Mouse (Mus musculus) gastrocnemius, adult 18-20 months (tissue): ENCODE measurements around the gene Macrod2. TPM values are rescaled to one million over a fixed set of nuclear protein-coding genes. Genes with fewer than 3 reads are reported as not detected.

ENCODE experiments used
- DNase-seq: peaks from one replicate; pipeline ENCODE4 v3.0.0; 2021; ENCODE audit warnings: low spot score
- total RNA-seq, 2 experiments: library from RNA; stranded (reverse); gene quantifications; 2 replicates each; pipeline ENCODE4 v1.2.3; 2021

Gene Macrod2
- total RNA-seq, 2 experiments from 2014 or later, result 16.6 to 19.0 TPM

GRCm38 (mm10) chr2:140561426-140561825, 166.3 kb downstream of the Macrod2 start:
- DNase-seq, result no peak

GRCm38 (mm10) chr2:140570874-140571273, 175.8 kb downstream of the Macrod2 start:
- DNase-seq, result no peak

- DNase-seq, result no peak
These were observed 197.6 kb downstream of the Macrod2 start for GRCm38 (mm10) chr2:140592537-140593261.

GRCm38 (mm10) chr2:140596906-140597305, 201.8 kb downstream of the Macrod2 start:
- DNase-seq, result no peak

GRCm38 (mm10) chr2:140615451-140615850, 220.3 kb downstream of the Macrod2 start:
- DNase-seq, result no peak

- no peak for DNase-seq
These were observed 226.7 kb downstream of the Macrod2 start for GRCm38 (mm10) chr2:140621730-140622337.

- DNase-seq, result no peak
These were observed 258.4 kb downstream of the Macrod2 start for GRCm38 (mm10) chr2:140653481-140653880.

- no peak for DNase-seq
These were observed 258.9 kb downstream of the Macrod2 start for GRCm38 (mm10) chr2:140653978-140654377.

- DNase-seq, result no peak
These were observed 267.6 kb downstream of the Macrod2 start for GRCm38 (mm10) chr2:140662673-140663072.

- no peak for DNase-seq
These were observed 269.3 kb downstream of the Macrod2 start for GRCm38 (mm10) chr2:140664381-140664780.

GRCm38 (mm10) chr2:140666846-140667245, 271.7 kb downstream of the Macrod2 start:
- no peak for DNase-seq

GRCm38 (mm10) chr2:140667261-140668047, 272.3 kb downstream of the Macrod2 start:
- DNase-seq, result no peak

GRCm38 (mm10) chr2:140668311-140668710, 273.2 kb downstream of the Macrod2 start:
- DNase-seq, result peak; percentile 5

GRCm38 (mm10) chr2:140669081-140669480, 274.0 kb downstream of the Macrod2 start:
- no peak for DNase-seq

GRCm38 (mm10) chr2:140669786-140670185, 274.7 kb downstream of the Macrod2 start:
- DNase-seq, result no peak

GRCm38 (mm10) chr2:140670457-140670856, 275.3 kb downstream of the Macrod2 start:
- no peak for DNase-seq

GRCm38 (mm10) chr2:140670963-140671702, 276.0 kb downstream of the Macrod2 start, which contains the start of gene Flrt3:
Flrt3 (minus strand) TSS chr2:140671469.
- peak; percentile 72 for DNase-seq

- no peak for DNase-seq
These were observed 278.4 kb downstream of the Macrod2 start for GRCm38 (mm10) chr2:140673466-140673865.

- no peak for DNase-seq
These were observed 281.6 kb downstream of the Macrod2 start for GRCm38 (mm10) chr2:140676728-140677127.

- DNase-seq, result no peak
These were observed 295.8 kb downstream of the Macrod2 start for GRCm38 (mm10) chr2:140690906-140691305.

GRCm38 (mm10) chr2:140691403-140691802, 296.3 kb downstream of the Macrod2 start:
- DNase-seq, result no peak
